Mouse (Mus musculus) liver, embryonic 11.5 days (tissue): ENCODE measurements around the gene Smpdl3b. TPM values are rescaled to one million over a fixed set of nuclear protein-coding genes. Genes with fewer than 3 reads are reported as not detected.
"Not testable (repeated sequence)": the region's sequence is repeated elsewhere in the genome, so short reads cannot be mapped to it uniquely, and the experiment has no call there.

Experiments used
- ATAC-seq: fragments of 200-750 bp; cut with Nextera tagmentation; replicated peaks from 2 replicates; pipeline ENCODE4 v1.8.0; 2017; ENCODE audit warnings: moderate number of reproducible peaks, mild to moderate bottlenecking, moderate TSS enrichment, moderate library complexity; ENCODE audit not compliant: low FRiP score
- DNase-seq: peaks from one replicate; pipeline ENCODE4 v3.0.0-alpha.2; 2017; ENCODE audit warnings: low spot score
- H3K27ac ChIP-seq: fragments of 300-500 bp; sonication (generic); 2 replicates; pipeline ENCODE4 v1.5.1; 2014; ENCODE audit warnings: mild to moderate bottlenecking, low read depth, low read length, control low read depth
- H3K27me3 ChIP-seq: fragments of 300-500 bp; sonication (generic); replicated peaks from 2 replicates; pipeline ENCODE4 v1.6.1; 2014; ENCODE audit warnings: low read length, mixed read lengths; ENCODE audit not compliant: control insufficient read depth, insufficient read depth
- H3K36me3 ChIP-seq: fragments of 300-500 bp; sonication (generic); 2 replicates; pipeline ENCODE4 v1.6.1; 2014; ENCODE audit warnings: mild to moderate bottlenecking, low read length, moderate library complexity, mixed read lengths; ENCODE audit not compliant: control insufficient read depth, insufficient read depth
- H3K4me1 ChIP-seq: fragments of 300-500 bp; sonication (generic); replicated peaks from 2 replicates; pipeline ENCODE4 v1.6.1; 2014; ENCODE audit warnings: low read length, mixed read lengths; ENCODE audit not compliant: control insufficient read depth, insufficient read depth
- H3K4me2 ChIP-seq: fragments of 300-500 bp; sonication (generic); 2 replicates; pipeline ENCODE4 v1.6.1; 2014; ENCODE audit warnings: mild to moderate bottlenecking, control low read depth, moderate library complexity
- H3K4me3 ChIP-seq: fragments of 300-500 bp; sonication (generic); 2 replicates; pipeline ENCODE4 v1.5.1; 2014; ENCODE audit warnings: low read depth, low read length, control low read depth
- H3K9ac ChIP-seq: fragments of 300-500 bp; sonication (generic); 2 replicates; pipeline ENCODE4 v1.6.1; 2014; ENCODE audit warnings: low read depth, low read length, control low read depth
- H3K9me3 ChIP-seq: fragments of 300-500 bp; sonication (generic); 2 replicates; pipeline ENCODE4 v1.6.1; 2016; ENCODE audit warnings: low read length, inconsistent platforms, mixed read lengths; ENCODE audit not compliant: control insufficient read depth
- WGBS: fragments of 180-500 bp; shearing (Covaris S2); extraction: QIAGEN DNeasy Blood & Tissue Kit; methylation state at CpG from one replicate; pipeline ENCODE4 v1.1.7; 2014; 5-methylcytosine and 5-hydroxymethylcytosine counted together
- polyA plus RNA-seq: library from polyadenylated mRNA; unstranded; fragments of >200 nt; fragmentation: Nextera tagmentation; extraction: Ambion mirVana; gene quantifications from 2 replicates; pipeline ENCODE4 v1.2.1, GENCODE M21; 2014

Gene Smpdl3b
- polyA plus RNA-seq, 1 experiment from 2014 or later: 2.9 TPM

DNA sequence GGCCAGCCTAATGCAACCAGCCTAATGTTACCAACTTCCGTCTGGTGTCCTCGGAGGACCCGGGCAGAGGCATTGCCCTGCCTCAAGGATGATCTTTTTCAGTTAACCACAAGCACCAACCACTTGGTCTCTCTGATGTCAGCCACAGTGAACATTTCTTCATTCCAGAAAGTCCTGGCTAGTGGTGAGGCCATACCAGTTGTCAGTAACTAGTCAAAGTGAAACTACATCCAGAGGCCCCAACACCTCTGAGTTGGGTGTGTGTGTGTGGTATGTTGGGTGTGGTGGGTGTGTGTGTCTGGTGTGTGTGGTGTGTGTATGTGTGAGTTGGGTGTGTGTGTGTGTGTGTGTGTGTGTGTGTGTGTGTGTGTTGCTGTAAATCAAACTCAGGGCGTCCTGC lies 8.3 kb downstream of the Smpdl3b start:
- Histone ChIP-seq H3K9ac (no peak overlapping the region), H3K36me3 (no peaks in the 10 kb centered on the region), H3K4me1 (peaks cover 10% of the 10 kb centered on the region), H3K27me3 (no peaks in the 10 kb centered on the region), H3K9me3 (no peaks in the 10 kb centered on the region), H3K4me3 (no peak overlapping the region), H3K27ac (no peak overlapping the region), H3K4me2 (no peak overlapping the region)
- no peak for DNase-seq
- no peak for ATAC-seq
- 75% methylated on average over 4 of the region's 4 CpGs for WGBS

DNA sequence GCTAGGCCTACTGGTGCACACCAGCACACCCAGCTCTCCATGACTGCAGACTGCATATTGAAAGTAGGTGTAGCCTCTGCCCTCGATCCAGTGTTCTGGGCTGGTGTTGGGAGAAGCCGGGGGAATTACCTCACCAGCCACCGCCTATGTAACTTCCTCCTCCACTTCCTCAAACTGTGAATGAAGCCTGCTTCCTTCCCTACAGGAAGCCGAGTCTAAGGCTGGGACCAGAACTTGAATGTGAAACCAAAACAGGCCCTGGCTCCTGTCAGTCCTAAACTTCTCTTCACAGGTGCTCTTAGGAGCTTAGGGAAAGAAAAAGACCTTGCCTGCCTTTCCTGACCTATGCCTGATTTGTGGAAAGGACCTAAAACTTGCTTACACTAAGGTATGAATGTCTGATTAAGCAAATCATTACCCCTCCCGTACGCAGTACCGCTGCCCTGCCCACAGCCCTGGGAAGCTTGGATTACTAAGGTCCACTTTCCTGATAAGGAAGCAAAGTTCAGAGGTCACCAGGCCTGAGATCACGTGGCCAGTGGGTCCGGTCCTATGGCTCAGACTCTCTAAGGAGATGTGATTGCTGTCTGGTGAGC lies 9.3 kb downstream of the Smpdl3b start:
- Histone ChIP-seq H3K4me2 (peak overlapping the region; percentile 43), H3K4me1 (peaks cover 10% of the 10 kb centered on the region), H3K27me3 (no peaks in the 10 kb centered on the region), H3K4me3 (peak overlapping the region; percentile 7; the same call in 1 of the 2 replicates), H3K36me3 (no peaks in the 10 kb centered on the region), H3K9me3 (no peaks in the 10 kb centered on the region), H3K27ac (peak overlapping the region; percentile 69), H3K9ac (peak overlapping the region; percentile 45)
- 30% methylated on average over 9 of the region's 9 CpGs for WGBS
- no peak for DNase-seq
- ATAC-seq: peak; percentile 39; the same call in 1 of the 2 replicates

DNA sequence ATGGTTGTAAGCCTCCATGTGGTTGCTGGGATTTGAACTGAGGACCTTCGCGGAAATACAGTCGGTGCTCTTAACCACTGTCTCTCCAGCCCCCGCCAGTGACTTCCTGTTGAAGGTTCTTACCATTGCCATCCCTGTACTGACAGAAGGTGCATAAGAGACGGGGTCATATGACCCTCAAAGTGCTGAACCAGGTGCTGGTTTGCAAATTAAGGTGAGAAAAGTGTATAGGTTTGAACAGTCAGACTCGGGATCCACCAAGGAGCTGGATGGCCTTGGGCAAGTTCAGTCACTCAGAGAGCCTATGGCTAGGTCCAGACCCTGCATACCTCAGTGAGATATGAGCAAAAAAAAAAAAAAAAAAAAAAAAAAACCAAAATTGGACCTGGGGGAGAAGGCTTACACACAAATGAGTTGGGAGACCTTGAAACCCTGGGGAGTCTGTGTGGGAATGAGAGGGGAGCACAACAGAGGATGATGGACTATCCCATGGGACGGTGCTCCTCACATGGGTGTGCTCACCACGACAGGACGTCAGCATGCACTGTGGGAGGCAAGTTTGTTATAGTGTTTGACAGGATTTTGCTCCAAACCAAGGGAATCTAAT lies 10.0 kb downstream of the Smpdl3b start:
- ATAC-seq (no peak), DNase-seq (no peak)
- no peak overlapping the region for H3K4me3 ChIP-seq
- 71% methylated on average over 9 of the region's 9 CpGs for WGBS
- peak overlapping the region; percentile 69 for H3K27ac ChIP-seq
- H3K4me1 ChIP-seq: peaks cover 10% of the 10 kb centered on the region
- no peaks in the 10 kb centered on the region for H3K27me3 ChIP-seq
- H3K9ac ChIP-seq: peak overlapping the region; percentile 45
- no peaks in the 10 kb centered on the region for H3K9me3 ChIP-seq
- H3K4me2 ChIP-seq: peak overlapping the region; percentile 43
- H3K36me3 ChIP-seq: no peaks in the 10 kb centered on the region

DNA sequence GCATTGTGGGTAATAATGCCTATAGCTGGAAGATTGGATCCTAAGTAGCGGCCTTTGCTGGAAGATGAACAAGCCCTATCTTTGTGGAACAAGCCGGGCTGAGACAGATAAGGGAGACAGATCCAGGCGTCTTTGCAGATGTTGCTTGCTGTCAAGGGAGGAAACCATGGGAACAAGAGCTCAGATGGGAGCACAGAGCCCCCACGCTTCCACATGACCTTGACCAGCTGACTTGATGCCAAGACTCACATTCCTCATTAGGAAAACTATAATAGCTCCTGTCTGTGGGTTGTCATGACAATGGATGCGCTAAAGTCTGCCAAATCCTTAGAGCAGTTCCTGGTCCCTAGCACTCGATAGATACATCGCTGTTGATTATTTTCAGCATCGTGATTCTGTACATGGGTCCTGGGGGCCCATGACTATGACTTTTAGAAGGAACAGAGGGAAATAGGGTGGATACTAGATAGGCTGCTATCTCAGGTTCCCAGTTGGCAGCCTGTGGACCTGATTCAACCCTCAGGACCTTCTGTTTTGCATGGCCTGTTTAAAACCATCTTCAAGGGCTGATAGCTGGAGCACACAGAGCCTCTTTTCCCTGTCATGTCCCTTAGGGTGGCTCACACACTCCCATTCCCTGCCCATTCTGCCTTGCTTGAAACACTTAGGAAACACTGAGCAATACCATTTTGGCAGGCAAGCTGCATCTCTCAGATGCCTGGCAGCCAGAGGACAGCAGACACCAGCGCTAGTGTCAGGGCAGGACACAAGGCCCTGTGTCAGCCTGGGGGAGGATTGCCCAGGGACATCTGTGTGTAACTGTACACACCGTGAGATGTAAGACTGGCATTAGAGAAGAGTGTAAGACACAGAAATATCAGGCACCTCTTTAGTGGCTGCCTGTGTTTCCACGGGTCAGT lies 12.8 kb downstream of the Smpdl3b start:
- Histone ChIP-seq H3K4me1 (peaks cover 10% of the 10 kb centered on the region), H3K4me2 (no peak overlapping the region), H3K27me3 (no peaks in the 10 kb centered on the region), H3K9me3 (no peaks in the 10 kb centered on the region), H3K9ac (no peak overlapping the region), H3K36me3 (no peaks in the 10 kb centered on the region), H3K27ac (no peak overlapping the region), H3K4me3 (no peak overlapping the region)
- ATAC-seq (peak; percentile 47; the same call in 1 of the 2 replicates), DNase-seq (no peak)
- WGBS: 60% methylated on average over 11 of the region's 11 CpGs

DNA sequence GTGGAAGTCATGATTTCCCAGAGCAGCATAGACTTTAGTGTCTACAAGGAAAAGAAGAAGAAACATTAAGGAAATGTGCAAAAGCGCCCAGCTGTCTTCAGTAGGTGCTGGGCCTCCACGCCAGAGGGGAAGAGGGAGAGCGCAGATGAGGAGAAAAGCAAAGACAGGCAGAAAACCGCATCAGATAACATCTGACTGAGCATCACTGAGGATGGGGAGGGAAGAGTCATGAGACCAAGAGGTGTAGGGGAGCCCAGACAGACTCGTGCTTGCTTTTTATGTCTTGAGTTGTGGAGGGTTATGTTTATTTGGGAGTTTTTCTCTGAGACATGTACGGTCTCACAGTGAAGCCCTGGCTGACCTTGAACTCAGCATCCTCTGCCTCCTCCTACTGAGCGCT lies 15.6 kb downstream of the Smpdl3b start:
- DNase-seq (no peak), ATAC-seq (no peak)
- no peak overlapping the region for H3K9ac ChIP-seq
- H3K4me1 ChIP-seq: peaks cover 3% of the 10 kb centered on the region
- WGBS: 81% methylated on average over 7 of the region's 7 CpGs
- H3K4me2 ChIP-seq: no peak overlapping the region
- no peak overlapping the region for H3K4me3 ChIP-seq
- no peak overlapping the region for H3K27ac ChIP-seq
- H3K9me3 ChIP-seq: no peaks in the 10 kb centered on the region
- no peaks in the 10 kb centered on the region for H3K36me3 ChIP-seq
- no peaks in the 10 kb centered on the region for H3K27me3 ChIP-seq

- H3K4me3 ChIP-seq, H3K27me3 ChIP-seq, H3K36me3 ChIP-seq, DNase-seq, H3K9ac ChIP-seq, ATAC-seq, H3K27ac ChIP-seq, H3K4me2 ChIP-seq, H3K4me1 ChIP-seq, H3K9me3 ChIP-seq: not testable (repeated sequence)
- 84% methylated on average over 9 of the region's 9 CpGs for WGBS
Measured at GRCm38 (mm10) chr4:132737154-132737553, 19.9 kb downstream of the Smpdl3b start.

DNA sequence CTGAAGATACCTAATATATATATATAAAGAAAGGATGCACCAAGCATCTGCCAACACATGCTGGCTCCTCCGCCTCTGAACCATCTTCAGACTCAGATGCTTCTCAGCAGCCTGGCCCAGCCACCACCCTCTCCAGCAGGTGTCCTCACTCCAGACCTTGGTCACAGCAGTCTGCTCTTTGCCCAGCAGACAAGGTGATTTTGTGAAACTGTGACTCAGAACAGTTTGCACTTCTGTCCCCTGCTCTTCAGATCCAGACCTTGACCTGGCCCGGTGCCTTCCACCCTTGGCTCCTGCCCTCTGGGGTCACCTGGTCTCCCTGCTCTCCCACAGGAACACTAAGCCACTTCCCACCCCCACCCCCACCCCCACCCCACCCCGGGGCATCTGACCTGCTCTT lies 21.2 kb downstream of the Smpdl3b start:
- ATAC-seq (no peak), DNase-seq (no peak)
- no peaks in the 10 kb centered on the region for H3K9me3 ChIP-seq
- no peaks in the 10 kb centered on the region for H3K27me3 ChIP-seq
- peaks cover 13% of the 10 kb centered on the region for H3K4me1 ChIP-seq
- WGBS: 55% methylated on average over 3 of the region's 3 CpGs
- H3K4me3 ChIP-seq: no peak overlapping the region
- no peak overlapping the region for H3K9ac ChIP-seq
- no peak overlapping the region for H3K27ac ChIP-seq
- no peak overlapping the region for H3K4me2 ChIP-seq
- no peaks in the 10 kb centered on the region for H3K36me3 ChIP-seq

DNA sequence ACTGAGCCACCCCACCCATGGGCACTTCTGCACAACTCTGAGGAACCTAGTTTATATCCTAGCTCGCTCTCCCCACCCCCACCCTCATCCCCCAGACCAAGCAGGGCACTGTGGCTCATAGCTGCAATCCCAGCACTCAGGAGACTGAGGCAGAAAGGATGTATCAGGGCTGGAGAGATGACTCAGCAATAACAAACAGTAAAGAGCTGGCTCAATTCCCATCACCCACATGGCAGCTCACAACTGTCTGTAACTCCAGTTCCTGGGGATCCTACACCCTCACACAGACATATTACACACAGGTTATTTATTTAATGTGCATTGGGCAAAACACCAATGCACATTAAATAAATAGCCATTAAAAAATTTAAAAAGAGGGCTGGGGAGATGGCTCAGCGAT lies 21.7 kb downstream of the Smpdl3b start:
- 81% methylated on average over 2 of the region's 2 CpGs for WGBS
- Histone ChIP-seq H3K27ac (no peak overlapping the region), H3K36me3 (no peaks in the 10 kb centered on the region), H3K9ac (no peak overlapping the region), H3K9me3 (no peaks in the 10 kb centered on the region), H3K4me3 (no peak overlapping the region), H3K27me3 (no peaks in the 10 kb centered on the region), H3K4me1 (peaks cover 13% of the 10 kb centered on the region), H3K4me2 (no peak overlapping the region)
- DNase-seq: no peak
- ATAC-seq: no peak
